Mouse (Mus musculus): ENCODE results near the gene Gif.

Gif gene

GRCm38 (mm10) chr19:11794447-11794846, 47.1 kb downstream of the Gif start:
- DNase-seq (ENCODE audit: low spot score): no peak

GRCm38 (mm10) chr19:11800531-11801315, 53.4 kb downstream of the Gif start:
- DNase-seq (ENCODE audit: low spot score): no peak

GRCm38 (mm10) chr19:11804423-11804822, 57.1 kb downstream of the Gif start:
- DNase-seq (ENCODE audit: low spot score): no peak

- DNase-seq (ENCODE audit: low spot score): no peak
These were observed 59.9 kb downstream of the Gif start for GRCm38 (mm10) chr19:11807251-11807650.

GRCm38 (mm10) chr19:11807822-11808221, 60.5 kb downstream of the Gif start:
- no peak for DNase-seq (ENCODE audit: low spot score)

- no peak for DNase-seq (ENCODE audit: low spot score)
These were observed 61.1 kb downstream of the Gif start for GRCm38 (mm10) chr19:11808452-11808851.

GRCm38 (mm10) chr19:11810003-11810758, 62.8 kb downstream of the Gif start:
- no peak for DNase-seq (ENCODE audit: low spot score)

- no peak for DNase-seq (ENCODE audit: low spot score)
These were observed 63.5 kb downstream of the Gif start for GRCm38 (mm10) chr19:11810856-11811255.

- DNase-seq (ENCODE audit: low spot score): no peak
These were observed 64.5 kb downstream of the Gif start for GRCm38 (mm10) chr19:11811688-11812365.

Measured in layer of hippocampus, adult 11-12 months (tissue).